Mouse (Mus musculus) lung, postnatal 25 days (tissue): ENCODE measurements at regions not wholly inside any gene's neighbourhood (a gene's known extent, or its start where the extent isn't known, plus 50 kb on each side); places are given as distances from the start of the nearest gene placed in this dataset.

ENCODE experiments used
- DNase-seq: peaks from one replicate; pipeline ENCODE4 v3.0.0; 2022; ENCODE audit warnings: low spot score

DNA sequence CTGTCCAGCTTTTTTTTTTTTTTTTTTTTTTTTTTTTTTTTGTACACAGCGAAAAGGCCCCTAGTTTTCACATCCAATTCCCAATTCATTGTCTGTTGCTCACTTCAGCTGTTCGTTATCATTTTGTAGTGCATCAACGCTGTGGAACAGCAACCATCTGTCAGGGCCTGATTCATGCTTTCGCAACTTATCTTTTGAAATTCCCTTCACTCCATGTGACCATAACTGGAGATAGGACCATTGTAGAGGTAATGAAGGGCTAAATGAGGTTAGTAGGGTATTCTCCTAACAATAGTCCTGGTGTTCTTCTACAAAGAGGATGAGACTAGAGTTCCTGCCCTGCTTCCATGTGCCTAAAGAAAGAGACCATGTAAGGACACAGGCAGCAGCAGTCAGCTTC, 146.6 kb upstream of the Clnk start:
- DNase-seq: no peak

DNA sequence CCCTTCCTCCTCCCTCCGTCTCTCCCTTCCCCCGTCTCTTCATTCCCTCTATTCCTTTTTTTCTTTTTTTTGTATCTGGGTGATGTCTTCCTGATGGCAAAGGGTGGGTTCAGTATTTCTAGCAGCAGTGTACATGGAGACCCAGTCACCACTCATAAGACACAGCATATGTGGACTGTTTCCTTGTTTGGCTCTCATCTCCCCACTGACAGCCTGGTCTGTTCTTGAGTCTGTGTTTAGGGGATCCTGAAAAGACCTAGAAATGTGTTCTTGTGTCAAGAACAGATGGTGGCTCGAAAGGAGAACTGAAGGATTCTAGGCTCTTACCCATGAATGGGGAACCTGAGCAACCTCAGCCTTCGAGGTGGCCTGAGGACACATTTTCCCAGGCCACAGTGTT, 124.0 kb upstream of the Clnk start:
- no peak for DNase-seq

DNA sequence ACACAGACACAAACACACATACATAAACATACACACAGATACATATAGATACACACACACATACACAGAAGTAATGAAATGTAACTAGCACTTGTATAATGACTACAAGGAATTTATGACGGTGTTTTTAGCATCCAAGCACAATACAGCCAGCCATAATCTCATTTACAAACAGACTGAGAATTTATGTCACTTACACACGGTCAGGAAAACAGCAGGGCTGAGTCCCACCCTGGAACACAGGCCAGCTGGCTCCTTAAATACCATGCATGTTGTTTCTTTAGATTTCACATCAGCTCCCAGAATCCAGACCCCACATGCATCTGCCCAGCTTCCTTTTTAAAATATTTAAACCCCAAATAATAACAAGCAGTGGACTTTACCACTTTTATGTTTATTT, 123.1 kb upstream of the Clnk start:
- no peak for DNase-seq

DNA sequence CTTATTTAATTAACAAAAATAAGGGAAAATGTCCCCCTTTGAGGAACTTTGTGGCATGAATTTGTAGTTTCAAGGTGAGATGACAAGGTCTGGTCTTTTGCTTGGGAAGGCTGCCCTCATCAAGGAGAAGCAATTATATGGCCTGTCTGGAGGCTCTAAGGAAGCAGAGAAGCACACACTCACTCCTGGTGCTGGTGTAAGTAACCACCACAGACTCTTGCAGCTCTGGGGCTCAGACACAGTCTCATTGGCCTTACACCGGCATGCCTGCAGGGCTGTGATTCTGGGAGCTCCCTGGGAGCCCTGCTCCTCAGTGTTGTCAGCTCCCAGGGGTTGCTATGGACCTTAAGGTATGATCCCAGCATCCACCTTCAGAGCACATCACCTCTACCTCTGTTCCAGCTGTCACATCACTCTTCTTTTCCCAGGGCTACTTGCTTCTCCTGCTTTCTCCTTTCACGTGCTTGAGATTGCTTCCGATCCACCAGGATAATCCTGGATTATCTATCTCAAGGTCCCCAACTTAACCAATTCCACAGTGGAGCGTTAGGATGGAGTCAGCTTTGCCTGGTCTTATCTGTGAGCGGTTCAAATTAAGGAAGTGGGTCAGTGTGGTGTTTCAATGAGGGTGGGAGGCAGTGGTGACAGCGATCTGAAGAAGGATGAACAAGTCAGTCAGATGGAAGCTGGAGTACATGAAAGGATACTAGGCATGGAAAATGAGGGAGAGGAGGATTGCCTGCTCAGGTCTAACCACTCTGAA, 96.0 kb upstream of the Clnk start:
- DNase-seq: no peak

DNA sequence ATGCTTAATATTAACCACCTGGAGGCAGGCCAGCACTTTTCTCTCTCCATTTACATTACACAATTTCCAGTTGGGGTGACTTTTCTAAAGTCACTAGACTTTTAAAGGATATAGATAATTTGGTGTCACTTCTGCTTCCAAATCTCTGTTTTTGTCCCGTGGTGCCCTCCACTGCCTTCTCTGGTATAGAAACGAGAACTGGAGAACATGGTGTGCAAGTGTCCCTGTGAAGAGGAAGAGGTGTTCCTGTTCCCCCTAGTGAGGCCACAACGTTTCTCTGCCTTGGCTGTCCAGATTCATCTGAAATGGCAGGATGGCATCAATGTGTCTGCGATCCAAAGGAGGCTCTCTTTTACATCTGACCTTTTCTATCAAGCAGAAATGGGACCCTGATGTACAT, 93.9 kb upstream of the Clnk start:
- DNase-seq: no peak

- no peak for DNase-seq
These were observed 90.4 kb upstream of the Clnk start for GRCm38 (mm10) chr5:38967010-38967409.

DNA sequence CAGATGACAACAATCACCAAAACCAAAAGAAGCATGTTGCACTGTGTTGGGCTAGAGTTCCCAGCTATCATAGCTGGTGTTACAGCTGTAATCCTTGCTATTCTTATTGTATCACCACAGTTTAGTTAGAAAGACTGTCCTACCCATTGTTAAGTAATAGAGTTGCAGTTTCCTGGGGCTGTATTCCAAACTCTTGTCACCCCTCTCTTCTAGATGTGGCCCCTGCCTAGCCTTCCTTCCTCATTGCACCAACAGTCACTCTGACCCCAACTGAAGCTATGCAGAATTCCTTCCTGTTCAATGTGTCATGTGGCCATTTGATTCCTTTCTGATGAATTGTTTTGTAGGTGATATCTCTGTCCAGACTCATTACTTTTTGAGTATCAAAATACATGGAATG, 87.8 kb upstream of the Clnk start:
- no peak for DNase-seq

- no peak for DNase-seq
These were observed 74.1 kb upstream of the Clnk start for GRCm38 (mm10) chr5:38950520-38951288.

GRCm38 (mm10) chr5:38945903-38946686, 69.5 kb upstream of the Clnk start:
- no peak for DNase-seq

GRCm38 (mm10) chr5:38932382-38933079, 55.9 kb upstream of the Clnk start:
- no peak for DNase-seq

GRCm38 (mm10) chr5:38927051-38927450, 50.4 kb upstream of the Clnk start:
- DNase-seq: no peak
